Mouse (Mus musculus): ENCODE data around the gene Rad21l.

DNA sequence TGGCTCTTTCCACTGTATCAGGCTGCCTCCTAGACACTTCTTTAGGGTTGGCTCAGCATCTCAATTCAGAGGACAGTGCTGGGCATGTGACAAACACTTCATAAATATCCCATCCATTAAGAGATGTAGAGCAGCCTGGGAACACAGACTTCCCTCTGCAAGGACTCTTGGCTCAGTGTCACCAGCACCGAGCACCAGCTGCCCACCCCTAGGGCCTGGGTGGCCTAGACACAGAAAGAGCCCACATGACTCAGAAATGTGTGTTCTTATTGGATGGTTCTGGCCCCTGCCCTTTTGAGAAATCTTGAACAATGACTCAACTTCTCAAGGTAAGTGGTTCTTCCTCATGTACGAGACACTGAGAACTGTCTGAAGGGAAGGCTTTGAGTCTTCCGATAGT, 40.3 kb downstream of the Rad21l start:
- TF ChIP-seq CTCF (IDR thresholded peaks at IDR 0.05; ENCODE audit: insufficient read depth, low read depth, low read length), result no peak
- no peak for TF ChIP-seq POLR2A (IDR thresholded peaks at IDR 0.05; ENCODE audit: insufficient read depth, low read depth, low read length)

All from olfactory bulb, adult 2 months (tissue).